Mouse (Mus musculus) heart, adult 8-10 months (tissue): ENCODE measurements at regions not wholly inside any gene's neighbourhood (a gene's known extent, or its start where the extent isn't known, plus 50 kb on each side); places are given as distances from the start of the nearest gene placed in this dataset.
A peak's percentile ranks its signal among the peaks of the same experiment; 100 is the strongest.

ENCODE experiments used
- DNase-seq: peaks from one replicate; pipeline ENCODE4 v3.0.0; 2022; ENCODE audit warnings: low spot score

DNA sequence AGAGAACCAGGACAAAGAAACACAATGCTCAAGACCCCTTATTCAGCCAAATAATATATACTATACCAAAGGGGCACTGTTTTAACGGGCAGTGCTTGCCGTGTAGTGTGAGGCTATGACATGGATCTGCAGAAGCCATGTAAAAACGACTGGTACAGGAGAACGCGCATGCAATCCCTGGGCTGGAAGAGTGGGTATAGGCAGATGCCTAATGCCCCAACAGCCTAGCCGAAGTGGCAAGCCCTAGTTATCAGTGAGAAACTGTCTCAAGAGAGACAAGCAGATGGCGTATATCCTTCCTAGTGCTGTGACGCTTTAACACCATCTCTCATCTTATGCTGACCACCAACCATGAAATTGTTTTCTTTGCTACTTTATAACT, 262.8 kb downstream of the Ankrd50 start:
- DNase-seq, result no peak

DNA sequence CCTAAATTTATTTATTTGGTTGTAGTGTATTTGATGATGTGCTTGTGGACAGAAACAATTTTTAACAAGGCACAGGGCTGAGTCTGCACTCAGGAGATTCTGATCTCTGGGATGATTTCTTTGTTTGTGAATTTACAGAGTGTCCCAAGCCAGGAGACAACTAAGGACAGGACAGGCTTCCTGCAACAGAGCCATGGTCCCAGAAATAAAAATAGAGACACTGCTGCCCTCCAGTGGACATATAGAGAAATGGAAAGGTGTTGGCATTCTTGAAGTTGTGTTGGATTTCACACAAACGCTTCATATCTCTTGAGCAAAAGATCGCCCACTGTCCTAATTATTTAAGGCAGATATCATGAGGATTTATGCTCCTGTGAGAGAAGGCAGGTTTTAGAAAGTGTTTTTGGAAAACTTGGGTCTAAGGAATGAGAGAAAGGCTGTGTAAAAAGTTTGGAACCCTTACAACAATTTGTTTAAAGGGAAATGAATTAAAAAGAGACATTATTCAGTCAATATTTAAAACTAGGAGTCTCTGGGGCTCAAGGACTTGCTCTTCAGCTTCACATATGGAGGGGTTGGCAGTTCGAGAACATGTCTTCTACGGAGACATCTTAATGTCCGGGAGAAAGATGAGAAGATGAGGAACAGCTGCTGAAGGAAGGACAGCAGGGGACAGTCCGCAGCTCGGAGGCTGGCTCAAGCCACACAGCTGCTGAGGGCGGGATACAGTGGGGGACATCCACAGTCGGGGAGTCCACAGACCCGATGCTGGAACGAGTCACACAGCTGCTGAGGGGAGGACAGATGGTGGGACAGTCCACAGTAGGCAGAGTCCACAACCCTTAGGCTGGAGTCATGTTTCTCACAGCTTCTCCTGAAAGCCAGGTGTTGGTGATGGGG, 263.5 kb downstream of the Ankrd50 start:
- DNase-seq, result peak; percentile 70

DNA sequence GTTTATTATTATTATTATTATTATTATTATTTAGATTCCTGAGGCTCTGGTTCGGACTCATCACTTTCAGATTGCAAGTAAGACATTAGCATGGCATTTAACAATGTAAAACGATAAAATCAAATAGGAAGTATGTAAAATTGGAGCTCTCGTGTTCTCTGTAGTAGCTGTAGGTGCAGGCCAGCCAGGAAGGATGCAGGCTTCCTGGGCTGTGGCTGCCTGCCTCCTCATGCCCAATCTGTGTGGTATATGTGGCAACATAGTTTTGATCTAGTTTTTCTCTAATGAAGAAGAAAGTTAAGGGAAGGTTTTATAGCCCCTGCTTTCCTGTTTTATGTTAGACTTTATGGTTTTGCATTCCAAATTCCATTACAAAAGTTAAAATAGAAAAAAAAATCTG, 275.6 kb downstream of the Ankrd50 start:
- no peak for DNase-seq

DNA sequence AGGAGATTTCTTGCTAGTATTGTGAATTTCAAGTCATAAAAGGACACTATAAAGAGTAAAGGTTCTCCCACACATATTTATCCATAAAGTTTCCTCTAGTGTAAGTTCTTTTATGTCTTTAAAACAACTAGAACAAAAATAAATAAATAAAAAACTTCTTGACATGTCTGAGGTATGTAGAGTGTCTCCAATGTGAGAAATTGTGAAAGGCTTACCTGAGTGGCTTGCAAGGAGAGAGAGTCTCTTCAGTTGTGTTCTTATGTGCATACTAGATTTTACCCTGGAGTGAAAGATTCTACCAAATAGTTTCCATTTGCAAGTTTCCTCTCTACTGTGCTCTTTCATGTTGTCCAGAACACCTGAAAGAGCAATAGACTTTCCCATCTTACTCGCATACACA, 276.8 kb downstream of the Ankrd50 start:
- DNase-seq, result no peak

DNA sequence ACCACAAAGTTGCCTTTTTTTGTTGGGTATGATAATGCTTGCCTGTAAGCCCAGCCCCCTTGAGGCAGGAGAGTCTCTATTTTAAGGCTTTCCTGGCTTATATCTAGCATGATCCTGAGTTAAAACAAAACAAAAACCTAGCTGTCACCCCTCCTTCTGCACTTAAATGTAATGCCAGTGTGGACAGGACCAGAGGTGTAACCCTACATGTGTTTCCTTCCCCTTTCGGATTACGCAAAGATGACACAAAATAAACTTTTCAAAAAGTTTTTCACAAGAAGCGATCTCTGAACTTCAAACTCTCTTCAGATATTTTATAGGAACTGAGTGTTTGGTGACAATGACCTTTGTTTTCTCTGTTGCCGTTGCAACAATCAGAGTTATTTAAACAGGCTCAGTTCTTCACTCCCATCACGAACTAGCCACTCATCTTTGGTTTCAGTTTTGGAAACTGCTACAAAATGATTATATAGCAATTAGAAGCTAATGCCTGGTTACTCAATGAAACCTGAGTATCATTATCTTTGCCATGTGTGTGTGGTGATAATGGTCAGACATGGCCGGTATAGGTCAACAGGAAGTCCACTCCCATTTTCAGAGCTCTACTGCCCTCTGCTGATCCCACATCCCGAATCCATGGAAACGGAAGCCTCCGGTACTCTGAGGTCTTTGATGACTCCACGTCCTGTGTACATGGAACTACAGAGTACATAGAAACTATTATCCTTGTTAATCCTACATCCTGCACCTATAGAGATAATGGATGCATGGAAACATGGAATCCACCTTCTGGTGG, 282.6 kb downstream of the Ankrd50 start:
- DNase-seq, result peak; percentile 88

DNA sequence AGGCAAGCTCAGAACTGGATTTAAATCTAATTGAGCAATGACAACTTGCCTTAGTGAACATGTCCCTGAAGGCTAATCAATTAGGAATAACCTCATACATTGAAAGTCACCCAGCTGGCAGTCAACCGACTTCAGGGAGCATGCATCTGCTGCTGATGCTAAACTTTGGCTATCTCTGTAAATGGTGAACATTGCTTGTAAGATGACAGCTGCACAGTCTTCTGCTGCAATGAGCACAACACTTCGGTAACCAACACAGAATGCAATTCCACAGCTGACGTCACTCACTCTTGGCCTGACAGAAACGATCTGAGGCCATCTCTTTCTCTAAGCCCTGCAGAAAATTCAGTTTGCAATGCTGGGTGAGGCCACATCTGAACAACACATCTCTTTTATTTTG, 290.6 kb downstream of the Ankrd50 start:
- DNase-seq, result peak; percentile 44

DNA sequence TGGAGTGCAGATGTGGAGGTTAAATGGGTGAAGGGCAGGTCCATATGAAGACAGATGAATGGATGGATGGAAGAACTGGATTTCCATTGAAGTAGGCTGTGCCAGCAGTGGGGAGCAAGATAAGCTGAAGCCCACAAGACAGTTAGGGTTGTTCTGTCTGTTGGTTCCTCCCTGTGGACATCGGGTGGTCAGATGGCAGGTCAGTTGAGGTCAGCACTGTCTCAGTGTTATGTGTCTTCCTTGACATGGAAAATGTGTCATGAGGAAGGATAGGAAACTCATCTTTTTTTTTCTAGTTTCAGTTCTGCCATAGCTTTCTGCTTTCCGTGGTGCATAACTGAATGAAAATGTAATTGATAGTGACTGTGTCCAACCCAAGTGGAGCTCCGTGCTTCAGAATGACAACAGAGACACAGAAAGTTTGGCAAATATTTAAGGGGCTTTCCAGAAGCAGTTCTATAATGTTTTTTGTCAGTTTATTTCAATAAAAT, 297.2 kb downstream of the Ankrd50 start:
- no peak for DNase-seq

DNA sequence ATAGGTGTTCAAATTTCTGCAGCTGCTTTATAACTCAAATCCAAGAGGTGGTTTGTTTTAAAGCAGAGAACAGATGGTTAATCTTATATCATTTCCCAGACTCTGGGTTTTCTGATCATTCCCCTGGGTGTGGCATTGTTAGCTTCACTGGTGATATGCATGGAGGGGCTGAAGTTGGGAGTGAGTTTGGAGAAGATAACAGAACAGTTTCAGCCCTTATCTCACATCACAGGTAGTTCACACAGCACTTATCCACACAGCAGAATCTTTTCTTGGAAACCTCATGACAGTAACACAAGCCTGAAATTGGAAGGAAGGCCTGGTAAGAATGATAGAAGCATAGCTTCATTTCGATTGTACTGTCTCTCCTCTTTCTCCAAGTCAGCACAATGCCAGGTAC, 298.1 kb downstream of the Ankrd50 start:
- DNase-seq, result no peak

DNA sequence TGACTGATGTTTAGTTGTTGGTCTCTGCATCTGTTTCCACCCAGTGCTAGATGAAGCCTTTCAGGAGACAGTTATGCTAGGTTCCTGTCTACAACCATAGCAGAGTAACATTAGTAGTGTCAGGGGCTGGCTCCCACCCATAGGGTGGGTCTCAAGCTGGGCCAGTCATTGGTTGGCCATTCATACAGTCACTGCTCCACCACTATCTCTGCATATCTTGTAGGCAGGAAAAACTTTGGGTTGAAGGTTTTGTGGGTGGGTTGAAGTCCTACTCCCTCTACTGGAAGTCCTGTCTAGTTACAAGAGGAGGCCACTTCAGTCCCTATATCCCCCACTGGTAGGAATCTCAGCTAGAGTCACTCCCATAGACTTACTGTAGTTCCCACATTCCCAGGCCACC, 306.3 kb downstream of the Ankrd50 start:
- no peak for DNase-seq

DNA sequence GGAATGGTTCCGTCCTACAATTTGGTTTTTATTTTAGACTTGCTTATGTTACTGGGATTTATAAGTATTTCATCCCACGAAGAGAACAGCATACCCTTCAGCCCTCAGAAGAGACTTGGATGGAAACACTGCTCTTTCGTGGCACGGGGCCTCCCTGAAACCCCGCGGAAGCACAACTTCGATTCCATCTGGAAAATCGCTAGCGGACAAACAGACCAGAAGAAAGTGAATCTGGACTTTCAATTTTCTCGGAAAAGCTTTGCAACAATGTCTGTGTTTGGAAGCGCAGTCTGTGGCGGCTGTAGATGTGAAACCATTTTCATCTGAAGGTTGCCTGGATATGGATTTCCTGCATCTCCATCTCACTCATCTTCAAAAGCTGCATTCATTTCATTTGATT, 308.7 kb downstream of the Ankrd50 start:
- DNase-seq, result peak; percentile 51

DNA sequence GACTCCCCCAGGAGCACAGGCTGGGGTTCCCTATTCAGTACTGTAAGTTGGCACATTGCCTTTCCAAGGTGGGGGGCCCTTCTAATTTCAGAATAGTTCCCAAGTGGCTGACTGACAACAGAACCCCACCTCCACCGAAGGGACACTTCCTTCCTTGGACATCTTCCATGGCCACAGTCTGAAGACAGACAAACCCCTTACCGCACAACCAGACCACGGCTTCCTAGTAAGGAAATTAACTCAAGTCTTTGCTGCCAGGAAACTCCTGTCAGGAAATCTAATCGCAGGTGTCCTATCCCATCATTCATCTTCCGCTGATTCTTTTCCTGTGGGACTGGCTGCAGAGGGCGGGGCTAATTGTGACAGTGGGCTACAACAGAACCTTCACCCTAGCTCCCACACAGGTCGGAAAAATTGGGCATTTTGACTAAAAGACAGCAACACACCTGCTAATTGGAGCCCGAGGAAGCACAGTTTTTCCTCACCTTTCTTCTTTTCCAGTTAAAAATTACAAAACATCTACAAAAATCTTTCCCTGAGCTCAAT, 309.8 kb downstream of the Ankrd50 start:
- DNase-seq, result peak; percentile 58

DNA sequence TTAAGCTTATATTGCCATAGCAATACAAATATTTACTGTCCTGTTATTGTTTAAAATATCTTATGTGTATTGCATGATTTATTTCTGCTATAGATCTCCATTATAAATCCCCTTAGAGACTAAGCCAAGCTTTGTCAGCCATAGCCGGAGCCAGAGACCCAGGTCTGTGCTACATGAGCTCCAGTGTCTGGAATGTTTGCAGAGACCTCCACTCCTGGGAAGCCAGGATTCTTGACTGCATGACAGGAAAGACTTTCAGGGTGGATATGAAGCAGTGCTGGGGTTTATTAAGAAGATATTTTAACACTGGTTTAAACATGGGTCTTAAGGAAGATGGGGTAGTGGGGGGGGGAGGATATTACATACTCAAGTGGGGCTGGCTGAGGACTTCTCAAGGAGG, 332.2 kb downstream of the Ankrd50 start:
- DNase-seq, result no peak

DNA sequence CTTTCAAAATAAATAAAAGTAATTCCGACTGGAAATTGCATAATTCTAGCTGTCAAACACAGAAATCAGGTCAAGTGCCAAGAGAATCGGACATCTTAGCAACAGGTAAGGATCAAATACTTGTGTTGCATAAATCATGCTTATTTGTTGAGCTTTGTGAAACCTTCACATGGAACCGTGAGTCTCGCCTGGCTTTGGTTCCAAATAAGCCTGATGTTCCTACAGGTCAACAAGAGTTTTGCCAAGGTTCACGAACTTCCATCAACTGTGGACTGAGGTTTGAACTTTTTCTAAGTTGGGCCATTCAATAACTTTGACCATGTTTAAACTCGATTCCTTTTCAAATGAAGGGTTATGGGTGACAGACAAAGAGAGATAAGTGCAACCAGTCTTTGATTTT, 332.8 kb downstream of the Ankrd50 start:
- no peak for DNase-seq

DNA sequence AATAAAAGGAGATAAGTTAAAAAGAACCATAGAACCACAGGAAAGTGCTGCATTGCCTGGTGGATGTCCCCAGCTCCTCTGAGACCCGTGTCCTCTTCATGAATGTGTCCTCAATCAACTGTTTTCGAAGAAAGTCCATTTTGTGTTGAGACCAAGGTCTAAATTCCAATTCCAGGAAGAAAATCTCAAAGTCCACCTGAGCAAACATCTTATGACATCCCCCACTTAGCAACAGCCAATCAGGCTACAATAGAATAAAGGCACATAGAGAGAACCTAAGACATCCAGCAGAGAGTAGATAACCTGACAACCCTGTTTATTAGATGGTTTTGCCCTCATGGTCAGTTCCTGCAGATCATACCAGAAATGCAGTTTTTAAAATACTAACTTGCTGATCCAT, 338.0 kb downstream of the Ankrd50 start:
- DNase-seq, result no peak

DNA sequence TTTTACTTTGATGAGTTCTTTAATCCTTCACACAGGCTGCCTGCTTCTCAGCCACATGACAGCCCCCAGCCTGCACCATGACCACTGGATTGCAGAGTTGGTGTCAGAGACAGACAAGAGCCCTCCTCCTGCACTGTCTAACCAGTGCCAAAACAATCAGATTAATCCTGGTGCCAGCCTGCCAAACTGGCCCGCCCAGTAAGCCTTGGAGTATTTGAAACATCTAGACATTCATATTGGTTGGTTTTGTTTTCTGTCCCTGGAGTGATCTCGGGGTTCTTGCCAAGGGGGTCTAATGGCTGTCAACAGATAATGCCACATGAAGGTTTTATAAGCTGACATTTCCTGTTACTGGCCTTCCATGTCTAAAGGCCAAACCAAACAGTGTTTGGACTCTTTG, 339.2 kb downstream of the Ankrd50 start:
- no peak for DNase-seq

DNA sequence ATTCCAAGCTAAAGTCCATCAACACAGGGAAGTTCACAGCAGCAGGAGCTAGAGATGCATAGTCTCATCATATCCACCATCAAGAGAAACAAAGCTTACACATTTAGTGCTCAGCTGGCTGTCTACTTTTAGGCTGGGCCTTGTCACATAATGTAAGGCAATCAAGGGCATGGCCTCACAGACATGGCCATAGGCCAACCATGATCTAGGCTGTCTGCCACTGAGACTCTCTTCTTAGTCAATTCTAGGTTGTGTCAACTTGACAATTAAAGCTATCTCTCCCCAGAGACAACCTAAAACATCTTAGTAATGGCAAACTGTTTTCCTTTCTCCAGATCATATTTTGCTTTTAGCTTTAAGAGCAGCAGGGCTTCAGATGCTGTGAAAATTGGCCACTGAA, 340.0 kb downstream of the Ankrd50 start:
- DNase-seq, result peak; percentile 36

DNA sequence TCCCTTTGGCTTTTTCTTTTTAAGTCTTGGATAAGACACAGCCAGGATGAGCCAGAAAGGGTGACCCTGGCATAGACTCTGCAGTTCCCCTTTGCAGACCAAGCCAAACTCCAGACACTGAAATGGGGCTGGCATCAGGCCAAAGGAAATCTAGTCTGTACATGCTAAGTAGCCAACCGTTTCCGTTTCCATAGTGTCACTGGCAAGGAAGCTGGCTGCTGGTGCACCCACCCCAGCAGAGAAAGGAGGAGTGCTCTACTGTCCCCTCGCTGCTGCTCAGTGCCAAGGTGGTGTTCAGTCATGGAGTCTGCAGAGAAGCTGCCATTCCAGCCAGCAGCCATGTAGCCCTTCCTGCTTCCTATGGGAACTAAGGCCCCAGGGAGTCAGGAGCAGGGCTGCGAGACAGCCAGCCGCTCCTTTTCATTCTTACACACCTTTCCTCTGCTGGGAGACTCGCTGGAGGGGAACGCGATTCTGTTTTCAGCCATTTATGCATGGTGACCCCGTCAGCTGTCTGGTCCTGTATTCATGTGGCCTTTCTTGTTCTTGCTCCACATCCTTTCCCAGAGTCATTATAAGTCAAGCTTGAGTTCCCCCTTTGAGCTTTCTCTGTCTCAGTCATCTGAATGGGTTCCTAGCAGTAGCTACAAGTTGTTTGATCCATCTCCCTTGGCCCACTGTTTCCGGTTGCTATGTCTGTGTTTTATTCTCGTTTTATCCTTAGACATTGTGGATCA, 341.3 kb downstream of the Ankrd50 start:
- DNase-seq, result peak; percentile 63

DNA sequence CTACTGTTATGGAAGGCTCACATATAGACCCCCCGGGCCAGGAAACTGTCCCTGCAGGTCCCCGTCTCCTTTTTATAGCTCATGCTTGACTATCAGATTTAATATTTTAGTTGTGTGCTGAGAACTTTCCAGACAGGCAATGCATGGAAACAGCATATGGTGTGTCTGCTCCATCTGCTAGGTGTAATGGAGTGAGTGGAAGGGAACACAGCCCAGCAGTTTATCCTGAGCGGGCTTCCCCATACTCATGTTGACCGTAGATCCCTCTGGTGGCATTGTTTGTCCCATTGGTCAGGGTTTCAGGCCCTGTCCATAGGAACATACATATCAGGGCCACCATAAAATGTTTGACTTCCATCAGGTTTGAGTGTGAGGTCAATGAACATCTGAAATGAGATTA, 345.3 kb downstream of the Ankrd50 start:
- DNase-seq, result no peak

DNA sequence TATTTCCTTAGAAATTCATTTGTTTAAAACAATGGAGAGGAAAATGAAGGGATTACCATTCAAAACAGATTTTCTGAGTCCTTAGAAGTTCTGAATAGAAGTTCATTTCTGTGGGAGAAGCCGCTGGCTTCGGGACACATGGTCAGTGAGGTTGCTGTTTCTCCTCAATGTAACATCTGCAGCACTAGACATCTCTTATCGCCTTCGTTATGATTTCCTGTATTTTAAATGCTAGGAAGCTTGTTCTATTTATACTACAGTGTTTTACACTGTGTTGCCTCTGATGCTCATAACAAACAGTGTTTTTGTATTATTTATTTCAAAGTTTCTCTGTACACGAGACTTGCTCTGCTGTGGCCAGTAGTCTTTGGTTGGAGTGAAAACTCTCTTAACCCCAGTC, 346.6 kb downstream of the Ankrd50 start:
- peak; percentile 26 for DNase-seq

DNA sequence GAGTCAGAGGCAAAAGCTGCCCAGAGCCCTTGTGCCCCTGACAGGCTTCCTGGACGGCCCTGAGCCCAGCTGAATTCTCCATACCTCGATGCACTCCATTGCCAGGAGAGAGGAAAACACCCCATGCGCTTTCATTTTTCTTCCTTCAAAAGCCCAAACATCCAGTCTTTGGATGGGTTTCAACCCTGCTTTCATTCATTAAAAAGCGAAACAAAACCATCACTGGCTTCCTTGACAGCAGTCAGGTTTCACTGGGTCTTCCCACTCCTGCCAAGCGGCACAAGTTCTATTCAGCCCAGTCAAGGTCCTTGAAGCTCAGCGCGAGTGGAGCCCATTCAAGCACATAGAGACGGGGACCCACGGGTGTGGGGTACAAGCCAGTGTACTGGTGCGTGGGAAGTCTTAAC, 348.8 kb downstream of the Ankrd50 start:
- DNase-seq, result no peak

DNA sequence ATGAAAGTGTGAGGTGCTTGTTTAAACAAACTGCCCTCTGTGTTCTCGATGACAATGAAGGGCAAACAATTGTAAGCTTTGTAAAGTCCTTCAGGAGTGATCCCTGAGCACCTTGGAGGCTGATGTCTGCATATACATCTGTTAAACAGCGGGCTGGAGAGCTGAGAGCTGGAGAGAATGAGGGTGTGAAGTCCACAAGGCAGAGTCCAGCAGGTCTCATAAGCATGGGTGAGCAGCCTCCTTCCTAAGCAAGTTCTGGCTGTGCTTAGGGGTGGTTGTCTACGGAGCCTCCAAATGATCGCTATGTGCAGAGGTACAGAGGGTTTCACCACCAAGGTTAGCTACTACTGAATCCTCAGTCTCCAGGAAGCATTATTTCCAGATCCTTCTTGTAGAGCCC, 350.2 kb downstream of the Ankrd50 start:
- no peak for DNase-seq

DNA sequence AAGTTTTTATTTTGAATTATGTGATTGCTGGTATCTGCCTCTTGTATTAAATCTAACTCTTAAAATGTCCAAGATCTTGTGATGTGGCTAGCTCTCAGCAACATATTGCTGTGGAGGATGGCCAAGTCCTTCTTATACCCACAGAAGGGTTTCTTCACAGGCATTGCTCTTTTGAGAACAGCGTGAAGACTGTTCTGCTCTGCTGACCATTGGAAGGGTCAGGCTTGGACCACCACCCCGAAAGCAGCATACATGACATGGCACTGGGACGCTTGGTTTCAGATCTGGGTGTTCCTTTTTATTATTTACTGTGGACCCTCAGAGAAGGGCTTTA, 352.8 kb downstream of the Ankrd50 start:
- no peak for DNase-seq
